Mouse (Mus musculus) urinary bladder, postnatal 10 days (tissue): ENCODE results near the gene Mrps18b.

ENCODE experiments used
- DNase-seq: peaks from one replicate; pipeline ENCODE4 v3.0.0; 2022; ENCODE audit warnings: low spot score

Gene Mrps18b

DNA sequence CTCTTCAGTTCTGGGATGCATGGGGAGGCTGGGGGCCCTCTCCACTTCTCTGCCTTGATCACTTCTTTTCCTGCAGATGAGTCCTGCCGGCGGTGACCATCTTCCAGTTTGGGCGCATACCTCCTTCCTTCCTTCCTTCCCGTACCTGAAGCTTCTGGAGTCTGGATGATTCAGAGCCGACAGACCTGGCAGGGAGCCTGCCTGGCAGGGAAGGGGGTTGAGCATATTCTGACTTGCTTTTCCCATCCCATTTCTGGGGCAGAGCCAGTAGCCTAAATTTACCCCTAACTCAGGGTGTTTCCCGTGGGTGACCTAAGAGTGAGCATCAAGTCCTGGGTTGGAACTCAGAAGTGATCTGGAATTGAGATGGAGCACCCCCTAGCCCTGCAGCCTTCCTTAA, 41.5 kb downstream of the Mrps18b start:
- DNase-seq: no peak

DNA sequence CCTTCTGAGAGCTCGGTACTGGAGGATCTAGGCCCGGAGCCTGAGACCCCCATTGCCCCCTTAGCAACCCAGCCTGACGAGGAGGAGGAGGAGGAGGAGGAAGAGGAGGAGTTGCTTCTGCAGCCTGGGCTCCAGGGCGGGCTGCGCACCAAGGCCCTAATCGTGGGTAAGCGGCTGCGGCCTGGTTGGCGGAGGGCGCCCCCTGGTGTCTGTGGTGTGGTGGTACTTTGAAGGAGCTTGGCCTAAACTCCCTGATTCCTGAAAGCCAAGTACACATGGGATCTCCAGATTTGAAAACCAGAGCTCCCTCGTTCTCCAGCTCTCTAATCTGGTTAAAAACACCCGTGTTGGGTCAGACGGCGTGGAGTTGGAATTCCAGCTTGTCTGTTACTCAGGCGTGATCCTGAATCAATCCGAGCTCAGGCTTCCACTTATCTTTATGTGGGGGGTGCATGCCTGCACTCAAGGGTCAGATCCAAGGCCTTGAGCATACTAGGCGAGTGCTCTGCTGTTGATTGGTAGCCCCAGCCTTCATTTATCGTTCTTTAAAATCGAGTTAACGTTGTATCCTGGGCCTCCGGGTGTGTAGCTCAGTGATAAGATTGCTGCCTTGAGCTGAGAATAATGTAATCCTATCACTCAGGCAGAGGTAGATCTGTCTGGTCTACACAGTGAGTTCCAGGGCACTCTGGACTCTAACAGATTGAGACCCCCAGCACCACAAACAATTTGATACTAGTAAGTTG, 42.2 kb downstream of the Mrps18b start:
- peak; percentile 66 for DNase-seq

DNA sequence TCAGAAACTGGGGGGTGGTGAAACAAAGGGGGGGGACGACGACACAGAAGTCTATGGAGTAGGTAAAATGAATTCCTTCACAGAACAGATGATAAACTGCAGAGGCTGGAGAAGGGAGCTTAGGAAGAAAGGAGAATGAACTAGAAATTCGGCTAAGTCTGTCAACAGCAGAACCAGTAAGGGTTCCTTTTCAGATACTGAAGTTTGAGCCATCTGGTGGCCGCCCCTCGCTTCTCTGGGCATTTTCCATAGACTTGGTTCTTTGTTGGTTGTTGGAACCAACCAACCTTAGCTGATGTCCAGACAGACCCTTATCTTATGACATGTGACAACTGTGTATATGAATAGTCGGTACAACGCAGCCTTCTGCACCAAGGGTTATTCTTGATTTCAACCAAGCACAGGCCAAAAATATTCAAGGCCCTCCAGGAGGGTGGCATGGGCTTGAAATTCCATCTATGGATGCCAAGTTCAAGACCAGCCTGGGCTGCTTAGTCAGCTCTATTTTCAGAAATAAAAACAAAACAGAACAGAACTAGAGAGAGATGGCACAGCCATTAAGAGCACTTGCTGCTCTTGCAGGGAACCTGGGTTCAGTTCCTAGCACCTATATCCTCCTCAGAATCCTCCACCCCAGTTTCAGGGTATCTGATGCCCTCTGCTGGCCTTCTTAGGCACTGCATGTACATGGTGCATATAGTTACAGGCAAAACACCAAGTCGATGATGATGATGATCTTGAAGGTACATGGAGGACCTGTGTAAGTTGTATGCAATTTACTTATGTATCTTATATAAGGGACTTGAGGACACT, 45.1 kb downstream of the Mrps18b start:
- DNase-seq: no peak

DNA sequence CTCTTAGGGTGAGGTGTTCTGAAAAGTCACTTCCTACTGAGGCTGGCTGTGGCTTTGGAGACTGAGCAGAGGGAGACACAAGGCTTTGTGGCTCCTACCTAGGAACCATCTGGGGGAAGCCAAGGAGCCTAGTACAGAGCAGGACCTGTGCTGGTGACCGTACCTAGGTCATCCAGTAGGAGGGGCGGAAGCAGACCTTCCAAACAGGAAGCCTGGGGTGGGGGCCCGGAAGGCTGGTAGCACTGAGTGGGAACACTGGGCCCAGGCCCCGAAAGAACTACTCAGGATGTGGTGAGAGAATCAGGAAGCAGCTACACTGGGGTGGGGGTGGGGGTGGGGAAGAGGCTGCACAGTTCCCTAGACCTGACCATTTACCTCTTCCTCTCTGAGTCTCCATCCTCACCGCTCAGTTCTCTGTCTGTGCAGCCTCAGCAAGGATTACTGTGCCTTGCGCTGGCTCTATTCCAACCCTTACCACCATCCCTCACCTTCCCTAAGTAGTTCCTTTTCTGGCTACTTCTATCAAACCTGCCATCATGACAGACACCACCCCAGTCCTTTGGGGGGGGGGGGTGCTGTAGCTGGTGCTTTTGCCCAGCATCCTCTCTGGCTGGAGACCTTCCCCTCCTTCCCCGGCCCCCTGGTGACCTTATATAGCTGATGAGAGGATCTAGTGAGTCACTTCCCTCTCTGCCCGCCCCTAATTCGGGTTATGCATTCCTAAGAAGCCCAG, 45.9 kb downstream of the Mrps18b start:
- DNase-seq: no peak

DNA sequence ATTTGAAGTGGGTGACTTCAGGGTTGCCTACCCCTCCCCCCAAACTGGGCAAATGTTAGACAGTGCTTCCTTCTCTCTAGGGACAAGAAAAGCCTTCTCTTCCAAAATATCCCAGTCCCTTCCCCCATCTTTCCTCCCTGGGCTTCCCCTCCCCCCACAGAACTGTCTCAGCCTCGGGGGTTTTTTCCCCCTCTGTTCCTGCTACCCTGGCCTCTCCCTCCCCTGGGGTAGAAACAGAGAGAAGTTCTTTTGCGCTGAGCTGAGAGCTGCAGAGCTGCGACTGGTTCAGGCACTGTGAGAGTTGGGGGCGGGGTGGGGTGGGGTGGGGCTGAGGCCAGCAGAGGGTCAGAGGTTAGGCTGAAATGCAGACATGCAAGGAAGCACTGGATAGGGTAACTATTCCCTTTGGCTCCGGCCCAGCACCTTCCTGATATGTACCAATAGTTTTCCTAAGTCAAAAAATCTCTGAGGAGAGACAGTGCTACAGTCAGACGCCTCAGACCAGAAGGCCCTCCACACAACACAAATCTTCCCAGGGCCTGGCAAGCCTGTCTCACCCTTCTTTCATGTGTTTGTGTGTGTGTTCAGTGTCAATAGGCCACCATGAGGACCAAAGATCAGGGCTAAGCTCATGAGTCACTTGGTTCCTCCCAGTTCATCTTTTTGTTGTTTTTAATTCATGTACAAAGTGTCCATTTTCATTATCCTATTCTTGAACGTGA, 46.7 kb downstream of the Mrps18b start:
- DNase-seq: no peak

DNA sequence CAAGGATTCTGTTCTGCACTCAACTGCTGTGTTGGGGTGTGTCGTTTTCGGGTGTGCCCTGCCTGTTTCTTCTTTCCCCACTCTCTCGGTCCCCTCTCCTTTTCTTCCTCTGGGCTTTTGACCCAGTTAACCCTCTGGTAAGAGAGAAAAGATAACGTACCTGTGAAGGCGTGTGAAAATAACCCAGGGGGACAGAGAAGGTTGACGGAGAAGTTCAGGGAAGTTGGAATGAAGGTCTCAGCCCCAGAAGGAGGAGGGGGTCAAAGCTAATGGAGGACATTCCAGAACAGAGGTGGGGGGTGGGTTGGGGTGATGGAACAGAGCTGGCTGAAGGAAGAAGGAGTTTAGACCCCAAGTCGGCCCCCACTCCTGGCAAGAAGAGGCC, 47.2 kb downstream of the Mrps18b start:
- no peak for DNase-seq

DNA sequence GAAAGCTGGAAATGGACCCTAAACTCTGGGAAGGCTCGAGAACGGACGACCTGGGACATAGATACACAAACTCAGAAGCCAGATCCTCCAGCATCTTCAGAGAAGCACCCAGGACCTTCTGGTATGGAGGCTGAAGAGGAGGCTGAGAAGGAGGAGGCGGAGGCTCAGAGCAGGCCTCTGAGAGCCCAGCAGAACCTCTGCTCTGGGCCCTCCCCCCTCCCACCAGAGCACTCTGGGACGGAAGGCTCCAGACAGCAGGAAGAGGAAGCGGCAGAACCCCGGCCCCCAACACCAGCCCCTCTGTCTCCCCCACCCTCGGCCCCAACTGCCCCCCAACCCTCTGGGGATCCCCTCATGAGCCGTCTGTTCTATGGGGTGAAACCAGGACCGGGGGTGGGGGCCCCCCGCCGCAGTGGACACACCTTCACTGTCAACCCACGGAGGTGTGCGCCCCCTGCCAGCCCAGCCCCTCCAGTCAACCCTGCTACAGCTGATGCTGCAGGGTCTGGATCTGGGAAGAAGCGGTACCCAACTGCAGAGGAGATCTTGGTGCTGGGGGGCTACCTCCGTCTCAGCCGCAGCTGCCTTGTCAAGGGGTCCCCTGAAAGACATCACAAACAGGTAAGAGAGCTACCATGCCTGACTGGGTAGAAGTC, 47.9 kb downstream of the Mrps18b start:
- DNase-seq: no peak

DNA sequence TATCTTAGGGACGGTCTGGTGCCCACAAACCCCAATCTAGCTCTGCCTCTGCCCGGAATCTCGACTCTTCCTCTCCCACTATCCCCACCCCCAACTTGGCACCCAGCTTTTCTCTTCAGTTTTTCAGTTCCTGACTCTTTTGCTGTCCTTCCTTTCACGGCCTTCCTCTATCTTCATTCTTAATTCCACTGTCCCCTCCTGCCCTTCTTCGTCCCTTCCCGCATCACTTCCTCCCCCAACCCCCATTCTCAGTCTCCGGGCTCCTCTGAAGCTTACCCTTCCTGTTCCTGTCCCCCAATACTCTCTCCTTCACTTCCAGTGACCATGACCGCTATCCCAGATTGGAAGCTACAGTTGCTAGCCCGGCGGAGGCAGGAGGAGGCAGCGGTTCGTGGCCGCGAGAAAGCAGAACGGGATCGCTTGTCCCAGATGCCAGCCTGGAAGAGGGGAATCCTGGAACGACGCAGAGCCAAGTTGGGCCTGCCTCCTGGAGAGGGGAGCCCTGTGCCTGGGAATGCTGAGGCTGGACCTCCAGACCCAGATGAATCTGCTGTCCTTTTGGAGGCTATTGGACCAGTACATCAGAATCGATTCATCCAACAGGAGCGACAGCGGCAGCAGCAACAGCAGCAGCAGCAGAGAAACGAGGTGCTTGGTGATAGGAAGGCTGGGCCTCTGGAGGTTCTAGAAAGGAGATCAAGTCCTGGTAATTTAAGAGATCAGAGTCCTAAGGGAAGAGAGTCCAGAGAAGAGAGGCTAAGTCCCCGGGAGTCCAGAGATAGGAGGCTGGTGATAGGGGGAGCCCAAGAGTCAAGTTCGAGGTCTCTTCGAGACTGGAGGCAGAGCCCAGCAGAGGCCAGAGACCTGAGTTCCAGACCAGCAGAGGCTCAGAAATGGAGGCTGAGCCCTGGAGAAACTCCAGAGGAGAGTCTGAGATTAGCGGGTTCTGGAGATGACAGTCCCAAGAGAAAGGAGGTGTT, 49.0 kb downstream of the Mrps18b start:
- no peak for DNase-seq

DNA sequence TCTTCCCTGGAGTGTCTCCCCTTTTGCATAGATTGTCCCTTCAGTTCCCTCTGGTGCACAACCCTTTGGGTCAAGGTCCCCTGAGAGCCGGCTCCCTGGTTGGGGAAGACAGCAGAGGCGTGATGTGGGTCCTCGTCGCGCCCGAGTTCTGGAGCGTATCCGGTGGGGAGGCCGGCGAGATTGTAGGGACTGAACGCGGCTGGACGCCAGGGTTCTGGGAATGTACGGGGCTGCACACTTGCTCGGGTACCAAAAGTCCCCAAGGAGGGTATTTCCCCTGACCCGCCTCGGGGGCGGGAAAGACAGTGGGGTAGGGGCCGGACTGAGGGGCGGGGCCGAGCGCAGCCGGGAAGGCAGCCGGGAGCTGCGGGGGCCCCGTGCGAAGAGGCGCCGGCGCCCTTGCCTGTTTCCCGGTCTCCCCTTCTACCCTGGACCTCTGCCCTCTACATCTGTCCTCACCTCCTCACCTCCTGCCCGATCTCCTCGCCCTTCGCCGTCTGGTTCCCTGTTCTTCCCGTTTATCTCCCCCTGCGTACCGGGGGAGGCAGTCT, 49.8 kb downstream of the Mrps18b start:
- no peak for DNase-seq

DNA sequence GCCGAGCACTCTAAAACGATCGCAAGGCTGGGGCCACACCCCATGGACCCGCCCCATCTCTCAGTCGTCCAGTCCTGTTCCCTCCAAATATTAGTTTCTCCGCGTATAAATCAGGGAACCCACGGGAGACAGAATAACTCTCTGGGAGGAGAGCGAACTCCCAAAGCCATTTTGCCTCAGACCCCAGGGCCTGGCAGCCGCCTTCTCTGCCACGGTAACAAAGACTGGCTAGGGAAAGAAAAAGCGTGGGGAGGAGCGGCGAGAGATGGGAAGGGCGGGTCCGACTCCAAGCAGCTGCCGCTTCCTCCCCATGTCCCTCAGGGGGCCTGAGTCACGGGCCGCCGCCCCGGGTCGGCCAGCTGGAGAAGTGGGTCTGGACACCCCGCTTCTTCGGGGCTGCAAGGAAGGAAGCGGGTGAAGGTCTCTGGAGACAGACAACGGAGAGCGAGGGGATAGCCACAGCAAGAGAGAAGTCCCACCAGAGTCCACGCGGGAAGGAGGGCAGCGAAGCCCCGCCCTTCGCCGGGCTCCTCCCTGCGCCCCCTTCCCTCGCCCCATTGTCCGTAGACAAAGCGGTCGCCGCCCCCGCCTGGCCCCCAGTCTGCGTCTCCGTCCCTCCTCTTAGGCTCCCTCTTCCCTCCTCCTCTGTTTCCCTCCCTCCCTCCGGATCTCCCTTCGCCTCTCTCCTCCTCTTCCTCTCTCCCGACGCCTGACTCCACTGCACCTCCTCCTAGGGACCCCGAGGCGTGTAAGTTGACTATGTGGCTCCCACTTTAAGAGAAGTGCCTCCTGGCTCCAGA, 50.5 kb downstream of the Mrps18b start, which contains the start of gene Ppp1r18:
Gene Ppp1r18 (plus strand): TSS at position 113 of the 800 bp plus-strand sequence.
- peak; percentile 58 for DNase-seq

DNA sequence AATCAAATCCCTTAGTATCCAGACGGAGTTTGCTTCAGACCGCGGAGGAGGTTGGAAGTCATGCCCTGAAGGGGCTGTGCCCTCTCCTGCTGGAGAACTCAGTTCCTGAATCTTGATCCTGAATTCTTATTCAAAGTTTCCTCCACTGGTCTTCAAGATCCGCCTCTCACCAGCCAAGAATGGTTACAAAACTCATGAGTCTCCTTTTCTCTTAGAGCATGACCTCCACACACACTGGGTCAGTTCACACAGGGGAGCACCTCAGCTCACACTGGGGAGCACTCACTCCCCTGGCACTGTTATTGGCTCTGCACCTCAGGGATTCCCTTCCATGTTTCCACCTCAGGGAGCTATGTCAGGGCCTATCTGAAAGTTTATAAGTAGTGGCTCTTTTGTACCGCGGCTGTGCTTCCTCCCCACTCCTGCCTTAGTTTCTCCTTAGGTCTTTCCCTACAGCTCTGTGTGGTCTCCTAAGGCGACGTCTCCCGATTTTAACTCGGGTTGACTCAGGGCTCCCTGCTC, 51.3 kb downstream of the Mrps18b start:
- DNase-seq: no peak

DNA sequence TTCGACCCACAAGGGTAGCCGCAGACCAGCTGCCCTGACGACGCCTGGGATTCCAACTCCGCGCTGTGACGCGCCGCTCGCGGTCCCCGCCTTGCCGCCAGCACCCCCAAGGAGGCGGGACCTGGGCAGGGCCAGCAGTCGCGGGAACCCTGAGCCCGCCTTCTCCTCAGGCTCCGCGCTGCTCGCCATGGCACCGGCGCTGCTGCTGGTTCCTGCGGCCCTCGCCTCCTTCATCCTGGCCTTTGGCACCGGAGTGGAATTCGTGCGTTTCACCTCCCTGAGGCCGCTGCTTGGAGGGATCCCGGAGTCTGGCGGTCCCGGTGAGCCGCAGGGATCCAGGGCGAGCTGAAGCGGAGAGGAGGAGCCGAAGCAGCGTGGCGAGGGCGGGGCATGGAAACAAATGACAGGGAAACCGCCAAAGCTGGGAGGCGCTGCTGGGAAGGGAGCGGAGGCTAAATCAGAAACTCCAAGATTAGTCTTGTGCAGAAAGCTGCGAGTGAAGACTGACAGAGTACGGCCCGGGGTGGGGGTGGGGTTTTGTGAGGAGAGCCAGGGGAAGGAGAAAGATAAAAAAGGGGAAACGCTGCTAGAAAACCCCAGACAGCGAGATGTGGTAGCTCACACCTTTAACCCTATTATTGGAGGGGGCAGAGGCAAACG, 54.9 kb downstream of the Mrps18b start, which contains the start of gene Nrm:
Gene Nrm (plus strand): TSS at position 121 of the 660 bp plus-strand sequence.
- peak; percentile 57 for DNase-seq

DNA sequence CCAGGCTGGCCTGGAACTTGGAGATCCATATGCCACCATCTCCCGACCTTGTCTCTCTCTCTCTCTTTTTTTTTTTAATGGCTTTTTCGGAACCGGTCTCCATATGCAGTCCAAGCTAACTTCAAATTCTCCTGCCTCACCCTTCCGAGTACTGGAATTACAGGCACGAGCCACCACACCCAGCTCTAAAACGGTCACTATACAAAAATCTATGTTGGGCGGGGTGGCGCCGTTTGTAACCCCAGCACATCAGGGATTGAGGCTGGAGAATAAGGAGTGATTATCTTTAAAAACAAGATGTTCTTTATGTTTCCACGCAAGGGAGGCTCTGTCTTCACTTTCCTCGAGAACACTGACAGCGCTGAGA, 55.4 kb downstream of the Mrps18b start:
- DNase-seq: no peak
